Mouse (Mus musculus): ENCODE results near the gene Gm21972.

DNA sequence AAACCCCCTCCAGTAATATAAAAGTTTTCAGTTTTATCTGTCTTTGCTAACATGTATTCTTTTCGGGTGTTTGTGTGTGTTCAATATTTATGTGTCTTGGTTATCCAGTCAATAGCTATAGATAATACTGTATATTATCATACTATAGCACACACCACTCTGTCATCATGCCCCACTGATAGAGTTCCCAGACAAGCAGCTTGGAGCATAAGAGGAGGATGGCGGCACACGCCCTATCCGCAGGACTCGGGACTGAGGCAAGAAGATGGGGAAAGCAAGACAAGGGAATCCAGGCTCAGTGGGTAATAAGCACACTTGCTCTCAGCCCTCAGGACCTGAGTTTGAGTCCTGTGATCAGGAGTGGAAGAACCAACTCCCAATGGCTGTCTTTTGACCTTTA is 27.0 kb downstream of the Gm21972 start:
- TF ChIP-seq CTCF (IDR thresholded peaks at IDR 0.05; ENCODE audit: extremely low read depth, insufficient read depth, low read length) (no peak), POLR2A (IDR thresholded peaks at IDR 0.05; ENCODE audit: extremely low read depth, insufficient read depth, low read length) (no peak)

Data from cortical plate, adult 2 months (tissue).